Mouse (Mus musculus) cerebellum, adult 8-10 months (tissue): ENCODE measurements around the gene Gli3.

Source experiments
- DNase-seq: peaks from one replicate; pipeline ENCODE4 v3.0.0; 2022

The Gli3 gene

DNA sequence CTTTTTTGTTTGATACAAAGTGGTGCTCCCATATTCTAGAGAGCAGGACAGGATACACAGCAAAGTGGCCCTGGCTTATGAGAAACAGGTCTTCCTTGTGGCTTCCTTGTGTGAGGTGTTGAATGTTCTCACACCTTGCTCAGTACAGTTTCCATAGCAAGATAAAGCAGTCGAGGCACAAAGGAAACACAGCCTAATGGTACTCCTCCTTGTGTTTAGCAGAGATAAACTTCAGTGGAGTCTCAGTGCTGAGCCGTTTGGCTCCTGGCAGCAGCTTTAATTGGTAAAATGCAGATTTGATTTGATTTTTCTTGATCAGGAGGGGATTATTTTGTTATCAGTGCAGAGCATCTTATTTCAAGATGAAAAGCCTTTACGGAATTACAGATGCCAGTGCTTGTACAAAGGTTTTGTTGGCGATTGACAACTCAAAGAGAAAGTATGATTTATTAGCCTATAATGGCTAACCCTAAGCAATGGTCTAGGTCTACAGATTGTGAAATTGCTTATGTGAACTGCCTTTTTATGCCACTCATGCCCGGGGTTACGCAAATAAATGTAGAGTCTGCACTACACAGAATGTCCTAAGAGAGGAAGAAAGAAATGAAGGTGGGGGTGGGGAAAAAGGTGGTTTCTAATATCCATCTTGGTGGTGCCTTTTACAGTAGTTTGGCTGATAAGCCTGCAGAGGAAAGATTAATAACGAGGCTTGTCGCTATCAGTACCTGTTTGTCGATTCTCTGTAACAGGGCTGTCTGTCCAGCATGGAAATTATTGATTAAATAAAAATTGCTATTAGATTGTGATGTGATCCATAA is 207.3 kb downstream of the Gli3 start:
- DNase-seq: no peak

DNA sequence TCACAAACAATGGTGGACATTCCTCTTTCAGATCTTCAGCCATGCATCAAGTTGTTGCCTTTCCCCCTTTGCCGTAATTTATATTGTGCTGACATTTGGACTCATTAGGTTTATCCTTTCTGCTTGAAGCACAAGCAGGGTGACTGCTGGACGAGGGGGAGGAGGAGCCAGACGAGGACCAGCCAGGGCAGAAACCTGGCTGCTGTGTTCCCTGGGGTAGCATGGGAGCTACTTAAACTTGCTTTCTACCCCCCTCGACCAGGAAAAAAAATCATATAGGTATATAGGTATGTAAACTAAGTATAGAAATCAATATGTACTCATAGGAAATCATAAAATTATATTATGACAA is 207.9 kb downstream of the Gli3 start:
- no peak for DNase-seq

- DNase-seq: no peak
Measured at GRCm38 (mm10) chr13:15675480-15675879, 212.4 kb downstream of the Gli3 start.

DNA sequence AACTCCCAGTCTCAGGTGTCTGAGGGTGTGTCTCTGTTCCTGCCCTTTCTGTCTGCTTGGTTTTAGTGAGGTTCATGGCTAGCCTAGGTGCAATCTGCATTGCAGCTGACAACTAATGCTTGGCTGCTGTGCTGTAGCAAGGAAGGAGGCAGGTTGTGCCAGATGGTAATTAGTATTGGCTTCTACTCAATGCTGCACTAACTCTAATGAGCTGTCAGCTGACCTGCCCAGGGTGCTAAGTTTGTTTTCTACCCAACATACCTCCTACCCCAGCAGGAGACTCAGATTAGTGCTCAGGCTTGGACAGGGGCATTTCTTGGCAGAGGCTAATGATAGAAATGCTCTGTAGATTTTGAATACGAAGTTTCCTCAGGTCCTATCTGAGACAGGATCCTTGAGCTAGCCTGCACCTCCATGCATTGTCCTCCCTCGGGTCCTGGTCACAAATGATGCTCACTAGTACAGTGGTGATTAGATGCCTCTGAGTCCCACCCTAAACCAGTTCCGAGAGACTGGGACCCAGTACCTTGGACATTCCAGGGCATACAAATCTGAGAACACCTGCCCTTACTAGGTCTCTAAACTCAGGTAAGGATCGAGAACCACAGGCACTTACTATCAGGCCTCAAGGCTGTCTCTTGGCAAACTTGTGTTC is 214.2 kb downstream of the Gli3 start:
- DNase-seq: no peak

DNA sequence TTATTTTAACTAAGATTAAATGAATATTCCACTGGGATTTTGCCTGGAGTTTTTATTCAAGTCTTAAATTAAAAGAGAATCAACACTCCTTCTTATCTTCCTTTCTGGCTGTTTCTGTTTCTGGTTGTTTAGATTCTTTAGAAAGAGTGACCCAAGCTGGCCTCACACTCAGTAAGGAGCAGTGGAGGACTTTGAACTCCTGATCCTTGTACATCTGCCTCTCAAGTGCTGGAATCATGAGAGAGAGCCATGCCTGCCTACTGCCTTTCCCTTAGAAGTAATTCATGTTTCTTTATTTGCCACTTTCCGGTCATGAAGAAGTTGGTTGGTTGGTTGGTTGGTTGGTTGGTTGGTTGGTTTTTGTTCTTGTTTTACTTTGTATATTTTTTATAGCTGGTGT is 218.5 kb downstream of the Gli3 start:
- no peak for DNase-seq

DNA sequence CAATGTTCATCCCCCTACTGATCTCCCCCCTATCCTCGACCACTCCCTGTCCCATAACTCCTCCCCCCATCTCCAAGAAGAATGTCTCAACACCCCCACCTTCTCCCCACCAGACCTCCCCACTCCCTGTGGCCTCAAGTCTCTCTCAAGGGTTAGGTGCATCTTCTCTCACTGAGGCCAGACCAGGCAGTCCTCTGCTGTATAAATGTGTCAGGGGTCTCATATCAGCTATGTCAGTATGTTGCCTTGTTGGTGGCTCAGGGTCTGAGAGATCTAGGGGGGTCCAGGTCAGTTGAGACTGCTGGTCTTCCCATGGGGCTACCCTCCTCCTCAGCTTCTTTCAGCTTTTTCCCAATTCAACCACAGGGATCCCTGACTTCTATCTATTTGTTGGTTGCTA is 220.0 kb downstream of the Gli3 start:
- no peak for DNase-seq

DNA sequence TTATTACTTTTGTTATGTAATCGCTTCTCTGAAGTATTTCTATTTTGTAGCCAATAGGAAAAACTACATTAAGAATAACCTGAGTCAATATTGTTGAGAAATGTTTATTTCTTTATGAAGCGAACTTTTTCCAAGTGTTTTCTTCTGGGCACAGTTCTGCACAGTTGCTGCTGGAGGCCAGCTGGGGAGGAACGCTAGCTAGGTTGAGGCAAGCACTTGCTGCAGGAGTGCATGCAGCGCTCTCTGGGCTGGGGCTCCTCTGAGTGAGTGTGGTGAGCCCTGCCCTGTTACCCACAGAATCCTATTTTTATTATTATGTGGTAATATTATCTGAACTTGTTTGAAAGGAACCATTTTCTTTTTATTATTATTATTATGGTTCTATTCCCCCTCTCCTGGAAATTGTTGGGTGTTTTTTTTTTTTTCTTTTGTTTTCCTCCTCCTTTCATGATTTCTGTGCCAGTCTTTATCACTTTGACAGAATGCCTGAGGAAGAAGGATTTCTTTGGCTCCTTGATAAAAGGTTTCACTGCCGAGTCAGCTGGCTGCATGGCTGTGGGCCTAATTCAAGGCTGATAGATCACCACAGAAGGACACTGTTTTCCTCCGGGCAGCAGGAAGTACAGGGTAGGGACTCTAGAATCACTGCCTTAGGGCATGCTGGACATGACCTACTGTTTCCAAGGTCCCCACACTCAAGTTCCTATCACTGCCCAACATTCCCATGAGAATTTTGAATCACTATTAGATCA is 225.2 kb downstream of the Gli3 start:
- DNase-seq: no peak

- no peak for DNase-seq
Measured at GRCm38 (mm10) chr13:15688826-15689501, 225.9 kb downstream of the Gli3 start.

DNA sequence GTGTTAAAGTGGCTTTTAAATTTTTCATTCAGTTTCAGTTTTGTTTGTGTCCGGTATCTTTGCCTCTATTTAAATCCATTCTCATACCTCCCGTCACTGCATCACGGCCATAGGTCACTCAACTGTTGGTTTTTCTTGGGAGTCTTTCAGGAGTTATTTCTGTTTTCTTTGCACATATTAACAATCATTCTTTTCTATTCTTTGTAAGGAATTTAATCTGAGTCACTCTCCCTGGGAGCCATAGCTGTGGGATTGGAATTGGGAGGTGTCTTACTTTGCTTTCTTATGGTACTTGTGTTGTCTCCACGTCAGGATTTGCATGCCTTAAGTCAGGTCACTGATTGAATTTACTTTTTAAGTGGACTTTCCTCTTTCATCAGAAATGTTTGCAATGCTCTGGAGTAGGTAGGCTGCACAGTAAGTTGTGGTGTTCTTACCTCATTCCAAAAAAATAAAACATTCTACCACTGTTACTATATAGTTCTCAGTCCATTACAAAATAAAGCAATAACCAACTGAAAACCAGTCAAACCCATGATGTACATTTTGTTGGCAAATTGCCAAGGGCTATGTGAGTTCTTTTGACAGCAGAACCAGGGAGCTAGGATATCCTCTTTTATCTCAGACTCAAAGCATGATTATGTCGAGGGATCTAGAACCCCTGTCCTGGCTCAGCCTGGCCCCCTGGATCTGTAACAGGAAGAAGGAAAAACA is 228.9 kb downstream of the Gli3 start:
- no peak for DNase-seq

DNA sequence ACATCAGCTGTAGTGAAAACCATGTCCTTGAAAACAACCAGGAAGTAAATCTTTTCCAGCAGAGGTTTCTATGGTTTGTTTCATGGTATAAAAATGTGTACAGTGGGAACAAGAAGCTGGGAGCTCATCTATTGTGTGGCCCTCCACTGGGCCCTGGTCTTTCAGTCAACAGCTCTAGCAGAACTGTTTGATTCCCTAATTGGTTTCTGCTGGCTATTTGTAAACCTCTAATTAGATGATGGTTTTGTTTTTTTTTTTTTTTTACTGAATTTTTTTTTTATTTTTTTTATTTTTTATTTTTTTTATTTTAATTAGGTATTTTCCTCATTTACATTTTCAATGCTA is 229.4 kb downstream of the Gli3 start:
- DNase-seq: no peak

DNA sequence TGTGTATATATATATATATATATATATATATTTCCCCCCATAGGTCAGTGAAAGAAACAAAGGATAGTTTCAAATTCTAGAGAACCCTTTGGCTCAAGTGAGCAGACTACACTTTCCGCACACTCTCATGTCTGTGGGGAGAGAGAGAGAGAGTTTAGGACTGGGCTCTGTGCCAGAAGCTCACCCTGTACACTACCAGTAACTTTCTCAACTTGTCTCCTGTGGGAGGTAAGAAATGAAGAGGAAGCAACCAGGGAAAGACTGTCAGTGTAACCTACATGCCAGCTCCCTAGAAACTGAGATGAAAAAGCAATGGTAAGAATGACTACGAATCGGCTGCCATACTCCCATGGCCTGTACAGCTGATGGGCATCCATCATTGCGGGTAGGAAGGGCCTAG is 235.2 kb downstream of the Gli3 start:
- DNase-seq: no peak

GRCm38 (mm10) chr13:15699116-15699515 is 236.1 kb downstream of the Gli3 start:
- DNase-seq: no peak

DNA sequence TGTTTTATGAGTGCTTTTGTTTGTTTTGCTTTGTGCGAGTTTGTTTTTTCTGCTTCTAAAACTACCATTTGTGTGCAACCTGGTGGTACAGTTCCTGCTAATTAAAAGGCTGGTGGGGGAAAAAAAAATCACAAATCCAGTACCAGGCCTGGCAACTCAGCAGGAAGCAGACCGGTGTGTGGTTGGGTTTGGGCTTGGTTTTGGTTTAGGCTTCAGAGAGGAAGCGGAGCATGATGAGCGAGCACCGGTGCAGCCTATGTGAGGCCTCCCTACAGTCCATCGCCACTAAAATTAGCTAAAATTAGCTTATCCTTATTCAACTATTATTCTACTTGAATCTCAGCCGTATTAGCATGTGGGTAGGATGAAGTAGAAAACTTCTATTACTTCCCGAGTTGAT is 241.6 kb downstream of the Gli3 start:
- no peak for DNase-seq

DNA sequence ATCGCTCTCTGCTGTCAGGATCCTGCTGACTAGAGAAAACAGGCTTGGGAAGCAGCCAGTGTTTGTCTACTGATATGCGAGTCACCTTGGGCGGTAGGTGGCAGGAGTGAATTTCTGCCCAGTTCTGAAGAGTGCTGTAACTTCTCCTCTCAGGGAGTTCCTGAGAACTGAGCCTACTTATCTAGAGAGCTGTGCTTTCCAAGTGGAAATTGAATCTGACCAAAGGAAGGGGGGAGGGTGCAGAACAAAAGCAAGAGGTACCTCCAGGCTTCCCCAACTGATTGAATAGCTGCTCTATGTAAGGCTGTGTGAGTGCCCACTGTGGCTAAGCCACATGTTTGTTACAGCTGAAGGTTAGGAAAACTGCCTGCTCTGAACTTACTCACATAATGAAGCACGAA is 244.4 kb downstream of the Gli3 start:
- no peak for DNase-seq

DNA sequence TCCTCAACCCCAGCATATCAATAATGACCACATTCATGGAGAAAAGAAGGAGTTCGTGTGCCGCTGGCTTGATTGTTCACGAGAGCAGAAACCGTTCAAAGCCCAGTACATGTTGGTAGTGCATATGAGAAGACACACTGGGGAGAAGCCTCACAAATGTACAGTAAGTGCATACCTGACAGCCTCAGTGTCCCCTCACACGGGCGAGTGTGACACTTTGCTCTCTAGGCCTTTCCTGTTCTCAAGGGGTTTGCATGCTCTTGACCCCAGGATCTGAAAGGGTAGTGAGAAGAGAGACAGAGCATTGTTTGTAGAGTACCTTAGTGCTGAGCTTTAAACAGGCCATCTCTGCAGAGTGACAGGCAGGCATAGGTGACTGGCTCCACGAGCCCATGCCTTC is 250.5 kb downstream of the Gli3 start:
- no peak for DNase-seq

DNA sequence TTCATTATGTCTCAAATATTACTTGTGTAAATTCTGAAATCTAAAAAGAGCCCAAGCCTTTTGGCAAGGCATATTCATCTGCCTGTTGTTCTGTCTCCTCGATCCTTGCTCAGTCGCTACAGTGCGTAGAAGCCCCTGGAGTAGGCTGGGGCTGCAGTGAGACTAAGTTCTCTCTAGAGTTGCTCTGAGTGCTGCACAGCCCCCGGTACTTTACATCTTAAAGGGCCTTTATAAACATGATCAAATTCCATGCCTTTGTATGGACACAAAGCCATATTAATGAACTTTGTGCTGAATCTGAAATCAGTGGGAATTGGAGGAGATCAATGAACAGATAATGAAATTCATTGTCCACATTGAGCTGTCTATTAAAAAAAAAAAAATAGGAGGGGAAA is 251.3 kb downstream of the Gli3 start:
- DNase-seq: no peak

- no peak for DNase-seq
Measured at GRCm38 (mm10) chr13:15714726-15715437, 251.8 kb downstream of the Gli3 start.

DNA sequence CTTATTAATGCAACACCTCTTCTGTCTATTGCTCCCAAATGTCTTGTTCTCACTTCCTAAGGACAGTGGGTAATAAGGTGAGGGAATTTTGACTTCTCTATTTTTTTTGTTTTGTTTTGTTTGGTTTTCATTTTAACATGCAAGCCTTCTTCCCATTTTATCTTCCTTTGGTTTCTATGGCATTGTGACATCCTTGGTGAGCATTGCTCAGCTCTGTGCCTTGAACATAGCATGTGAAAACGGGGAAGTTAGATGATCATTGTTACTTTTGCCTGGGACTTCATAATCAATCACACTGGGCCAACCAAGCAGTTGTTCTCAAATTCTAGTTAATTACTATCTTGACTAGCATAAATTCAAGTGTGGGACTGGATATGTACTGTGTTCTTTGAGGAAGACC is 258.4 kb downstream of the Gli3 start:
- no peak for DNase-seq

DNA sequence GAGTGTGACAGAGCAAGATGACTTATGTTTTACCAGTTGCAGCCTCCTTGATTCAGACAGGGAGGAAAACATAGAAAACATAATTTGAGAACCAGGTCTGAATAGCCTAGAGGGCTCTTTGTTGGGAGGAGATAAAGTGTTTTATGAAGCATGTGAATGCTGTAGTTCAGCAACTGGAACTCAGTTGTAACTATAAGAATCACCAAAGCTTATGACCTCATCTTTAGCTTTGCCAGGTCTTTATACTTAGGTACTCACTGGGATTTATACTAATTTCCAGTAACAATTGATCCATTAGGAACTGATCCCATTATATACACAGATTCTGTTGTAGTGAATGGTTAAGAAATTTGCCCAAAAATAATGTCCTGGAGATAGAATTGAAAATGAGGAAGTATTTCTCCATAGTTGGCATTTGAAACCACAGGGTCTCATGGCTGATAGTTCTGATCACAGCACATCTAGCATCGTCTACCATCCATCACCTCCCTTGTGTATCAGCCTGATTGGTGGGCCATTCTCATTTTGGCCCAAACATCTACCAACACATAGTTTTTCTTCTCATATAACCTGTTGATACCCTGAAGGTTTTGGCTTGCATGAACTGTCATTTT is 259.8 kb downstream of the Gli3 start:
- no peak for DNase-seq

DNA sequence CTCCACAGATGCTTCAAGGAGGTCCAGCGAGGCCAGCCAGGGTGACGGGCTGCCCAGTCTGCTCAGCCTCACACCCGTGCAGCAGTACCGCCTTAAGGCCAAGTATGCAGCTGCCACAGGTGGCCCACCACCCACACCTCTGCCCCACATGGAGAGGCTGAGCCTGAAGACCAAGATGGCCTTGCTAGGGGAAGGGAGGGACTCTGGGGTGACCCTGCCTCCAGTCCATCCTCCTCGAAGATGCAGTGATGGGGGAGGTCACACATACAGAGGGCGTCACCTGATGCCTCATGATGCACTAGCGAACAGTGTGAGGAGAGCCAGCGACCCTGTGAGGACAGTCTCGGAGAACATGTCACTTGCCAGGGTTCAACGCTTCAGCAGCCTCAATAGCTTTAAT is 261.7 kb downstream of the Gli3 start:
- no peak for DNase-seq

- DNase-seq: no peak
Measured at GRCm38 (mm10) chr13:15741771-15742170, 278.7 kb downstream of the Gli3 start.

- no peak for DNase-seq
Measured at GRCm38 (mm10) chr13:15742308-15742707, 279.3 kb downstream of the Gli3 start.
